Mouse (Mus musculus): Measurements from ENCODE around the gene Srarp. TPM values are rescaled to one million over a fixed set of nuclear protein-coding genes. Genes with fewer than 3 reads are reported as not detected.

The Srarp gene
- polyA plus RNA-seq, 1 experiment from 2014 or later = not detected

DNA sequence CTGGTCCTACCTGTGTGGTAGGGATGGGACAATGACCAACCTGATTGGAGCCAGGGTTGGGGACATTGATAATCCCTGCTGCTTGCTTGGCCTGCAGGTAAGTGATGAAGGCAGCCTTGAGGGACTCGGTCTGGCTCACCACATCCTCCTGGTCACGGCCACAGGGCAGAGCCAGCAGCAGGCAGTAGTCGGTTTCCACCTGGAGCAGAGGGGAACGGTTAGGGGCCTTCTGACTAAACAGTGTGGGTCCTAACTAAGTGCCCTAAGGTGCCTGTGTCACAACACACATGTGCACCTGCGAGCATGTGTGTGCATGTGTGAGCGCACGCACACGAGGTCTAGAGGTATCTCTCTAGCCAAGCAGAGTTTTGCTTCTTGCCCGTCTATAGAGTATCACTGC is 33.4 kb upstream of the Srarp start:
- ATAC-seq (ENCODE audit: low FRiP score) = no peak
- Histone ChIP-seq H3K9me3 (ENCODE audit: control insufficient read depth, low read length) (no peaks in the 10 kb centered on the region), H3K4me3 (ENCODE audit: low read depth, low read length) (no peak overlapping the region), H3K27ac (ENCODE audit: low read depth, low read length) (no peak overlapping the region), H3K9ac (ENCODE audit: low read length) (no peak overlapping the region), H3K36me3 (ENCODE audit: control insufficient read depth, insufficient read depth, low read length) (peaks cover 74% of the 10 kb centered on the region), H3K27me3 (ENCODE audit: control insufficient read depth, insufficient read depth, low read length) (no peaks in the 10 kb centered on the region), H3K4me1 (ENCODE audit: control insufficient read depth, insufficient read depth, low read length) (no peaks in the 10 kb centered on the region), H3K4me2 (no peak overlapping the region)
- WGBS = 95% methylated on average over 9 of the region's 9 CpGs
- no peak for DNase-seq (ENCODE audit: low spot score, missing footprints)

DNA sequence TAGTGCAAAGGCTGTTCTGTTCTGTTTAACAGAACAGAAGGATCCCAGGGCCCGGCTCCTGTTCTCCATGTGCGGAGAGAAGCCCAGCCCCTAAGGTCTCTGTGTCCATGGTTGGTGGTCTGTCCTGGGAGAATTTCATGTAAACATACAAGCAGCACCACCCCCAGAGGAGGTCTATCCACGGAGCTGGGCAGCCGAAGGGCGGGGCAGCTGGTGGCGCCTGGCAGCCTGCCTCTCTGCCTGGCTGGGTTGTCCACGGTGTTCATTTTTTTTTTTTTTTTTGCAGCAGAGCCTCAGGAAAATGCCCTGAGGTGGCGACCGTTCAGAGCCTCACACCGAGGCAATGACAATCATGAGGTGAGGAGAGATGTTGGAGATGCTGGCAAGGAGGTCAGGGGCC is 32.7 kb upstream of the Srarp start:
- DNase-seq (ENCODE audit: low spot score, missing footprints) (no peak), ATAC-seq (ENCODE audit: low FRiP score) (no peak)
- no peak overlapping the region for H3K27ac ChIP-seq (ENCODE audit: low read depth, low read length)
- H3K4me3 ChIP-seq (ENCODE audit: low read depth, low read length) = no peak overlapping the region
- WGBS = 76% methylated on average over 10 of the region's 10 CpGs
- H3K4me1 ChIP-seq (ENCODE audit: control insufficient read depth, insufficient read depth, low read length) = no peaks in the 10 kb centered on the region
- peaks cover 73% of the 10 kb centered on the region for H3K36me3 ChIP-seq (ENCODE audit: control insufficient read depth, insufficient read depth, low read length)
- H3K4me2 ChIP-seq = no peak overlapping the region
- no peaks in the 10 kb centered on the region for H3K27me3 ChIP-seq (ENCODE audit: control insufficient read depth, insufficient read depth, low read length)
- no peaks in the 10 kb centered on the region for H3K9me3 ChIP-seq (ENCODE audit: control insufficient read depth, low read length)
- no peak overlapping the region for H3K9ac ChIP-seq (ENCODE audit: low read length)

DNA sequence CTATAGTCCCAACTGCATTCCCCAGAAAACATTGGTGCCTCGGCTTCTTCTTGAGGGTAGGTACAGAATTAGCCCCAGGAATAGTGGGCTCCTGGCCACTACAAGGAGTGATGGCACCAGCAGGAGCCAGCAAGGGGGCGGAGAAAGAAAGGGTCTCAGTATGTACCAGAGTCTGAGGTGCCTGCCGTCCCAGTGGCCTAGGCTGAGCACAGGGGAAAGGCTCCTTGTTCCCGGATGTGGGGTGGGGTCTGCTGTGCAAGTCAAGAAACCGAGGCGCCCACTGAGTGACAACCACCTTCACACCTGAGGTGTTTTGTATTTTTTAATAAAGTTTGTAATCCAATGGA is 31.6 kb upstream of the Srarp start:
- Histone ChIP-seq H3K4me3 (ENCODE audit: low read depth, low read length) (no peak overlapping the region), H3K4me1 (ENCODE audit: control insufficient read depth, insufficient read depth, low read length) (no peaks in the 10 kb centered on the region), H3K9ac (ENCODE audit: low read length) (no peak overlapping the region), H3K27me3 (ENCODE audit: control insufficient read depth, insufficient read depth, low read length) (no peaks in the 10 kb centered on the region), H3K9me3 (ENCODE audit: control insufficient read depth, low read length) (no peaks in the 10 kb centered on the region), H3K36me3 (ENCODE audit: control insufficient read depth, insufficient read depth, low read length) (peaks cover 71% of the 10 kb centered on the region), H3K4me2 (no peak overlapping the region), H3K27ac (ENCODE audit: low read depth, low read length) (no peak overlapping the region)
- 82% methylated on average over 6 of the region's 6 CpGs for WGBS
- ATAC-seq (ENCODE audit: low FRiP score) (no peak), DNase-seq (ENCODE audit: low spot score, missing footprints) (no peak)

DNA sequence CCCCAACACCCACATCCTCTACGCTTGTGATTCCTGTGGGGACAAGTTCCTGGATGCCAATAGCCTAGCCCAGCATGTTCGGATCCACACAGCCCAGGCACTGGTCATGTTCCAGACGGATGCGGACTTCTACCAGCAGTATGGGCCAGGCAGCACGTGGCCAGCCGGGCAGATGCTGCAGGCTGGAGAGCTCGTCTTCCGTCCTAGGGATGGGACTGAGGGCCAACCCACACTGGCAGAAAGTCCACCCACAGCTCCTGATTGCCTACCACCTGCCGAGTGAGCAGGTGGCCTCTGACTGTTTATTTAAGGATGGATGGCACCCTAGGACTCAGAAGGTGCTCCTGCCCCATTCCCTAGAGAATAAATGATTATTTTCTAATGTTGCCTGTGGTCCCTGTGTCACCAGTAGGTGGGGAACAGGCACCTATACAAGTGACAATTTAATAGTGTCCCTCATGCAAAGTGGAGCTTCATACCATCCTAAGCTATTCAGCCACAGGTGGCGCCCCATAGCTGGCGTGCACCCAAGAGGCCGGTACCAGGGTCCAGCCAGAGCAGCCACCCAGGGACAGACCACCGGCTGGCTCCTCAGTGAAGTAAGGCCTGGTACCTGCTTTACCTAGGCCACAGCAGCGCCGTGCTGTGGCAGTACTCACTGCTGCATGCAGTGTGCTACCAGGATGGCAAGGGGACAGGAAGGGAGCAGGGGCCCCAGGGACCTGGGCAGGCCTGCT is 31.1 kb upstream of the Srarp start:
- no peak for ATAC-seq (ENCODE audit: low FRiP score)
- Histone ChIP-seq H3K27me3 (ENCODE audit: control insufficient read depth, insufficient read depth, low read length) (no peaks in the 10 kb centered on the region), H3K36me3 (ENCODE audit: control insufficient read depth, insufficient read depth, low read length) (peaks cover 69% of the 10 kb centered on the region), H3K4me2 (no peak overlapping the region), H3K4me1 (ENCODE audit: control insufficient read depth, insufficient read depth, low read length) (no peaks in the 10 kb centered on the region), H3K4me3 (ENCODE audit: low read depth, low read length) (no peak overlapping the region), H3K27ac (ENCODE audit: low read depth, low read length) (no peak overlapping the region), H3K9me3 (ENCODE audit: control insufficient read depth, low read length) (no peaks in the 10 kb centered on the region), H3K9ac (ENCODE audit: low read length) (no peak overlapping the region)
- DNase-seq (ENCODE audit: low spot score, missing footprints) = no peak
- WGBS = 89% methylated on average over 15 of the region's 15 CpGs

DNA sequence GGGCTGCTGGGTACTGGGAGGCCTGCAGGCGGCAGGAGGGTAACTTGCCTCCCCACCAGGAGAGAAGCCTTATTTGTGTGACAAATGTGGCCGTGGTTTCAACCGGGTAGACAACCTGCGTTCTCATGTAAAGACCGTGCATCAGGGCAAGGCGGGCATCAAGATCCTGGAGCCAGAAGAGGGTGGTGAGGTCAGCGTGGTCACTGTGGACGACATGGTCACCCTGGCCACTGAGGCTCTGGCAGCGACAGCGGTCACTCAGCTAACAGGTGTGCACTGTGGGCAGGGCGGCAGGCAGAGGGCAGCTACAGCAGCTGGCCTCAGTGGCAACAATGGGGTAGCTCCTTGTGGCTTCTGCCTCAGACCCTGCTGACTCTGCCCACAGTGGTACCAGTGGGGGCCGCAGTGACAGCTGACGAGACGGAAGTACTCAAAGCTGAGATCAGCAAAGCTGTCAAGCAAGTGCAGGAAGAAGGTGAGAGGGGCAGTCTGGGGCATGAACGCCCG is 30.4 kb upstream of the Srarp start:
- 89% methylated on average over 16 of the region's 16 CpGs for WGBS
- Histone ChIP-seq H3K4me3 (ENCODE audit: low read depth, low read length) (no peak overlapping the region), H3K27me3 (ENCODE audit: control insufficient read depth, insufficient read depth, low read length) (no peaks in the 10 kb centered on the region), H3K9ac (ENCODE audit: low read length) (no peak overlapping the region), H3K27ac (ENCODE audit: low read depth, low read length) (no peak overlapping the region), H3K4me1 (ENCODE audit: control insufficient read depth, insufficient read depth, low read length) (no peaks in the 10 kb centered on the region), H3K9me3 (ENCODE audit: control insufficient read depth, low read length) (no peaks in the 10 kb centered on the region), H3K36me3 (ENCODE audit: control insufficient read depth, insufficient read depth, low read length) (peaks cover 66% of the 10 kb centered on the region), H3K4me2 (no peak overlapping the region)
- no peak for ATAC-seq (ENCODE audit: low FRiP score)
- no peak for DNase-seq (ENCODE audit: low spot score, missing footprints)

DNA sequence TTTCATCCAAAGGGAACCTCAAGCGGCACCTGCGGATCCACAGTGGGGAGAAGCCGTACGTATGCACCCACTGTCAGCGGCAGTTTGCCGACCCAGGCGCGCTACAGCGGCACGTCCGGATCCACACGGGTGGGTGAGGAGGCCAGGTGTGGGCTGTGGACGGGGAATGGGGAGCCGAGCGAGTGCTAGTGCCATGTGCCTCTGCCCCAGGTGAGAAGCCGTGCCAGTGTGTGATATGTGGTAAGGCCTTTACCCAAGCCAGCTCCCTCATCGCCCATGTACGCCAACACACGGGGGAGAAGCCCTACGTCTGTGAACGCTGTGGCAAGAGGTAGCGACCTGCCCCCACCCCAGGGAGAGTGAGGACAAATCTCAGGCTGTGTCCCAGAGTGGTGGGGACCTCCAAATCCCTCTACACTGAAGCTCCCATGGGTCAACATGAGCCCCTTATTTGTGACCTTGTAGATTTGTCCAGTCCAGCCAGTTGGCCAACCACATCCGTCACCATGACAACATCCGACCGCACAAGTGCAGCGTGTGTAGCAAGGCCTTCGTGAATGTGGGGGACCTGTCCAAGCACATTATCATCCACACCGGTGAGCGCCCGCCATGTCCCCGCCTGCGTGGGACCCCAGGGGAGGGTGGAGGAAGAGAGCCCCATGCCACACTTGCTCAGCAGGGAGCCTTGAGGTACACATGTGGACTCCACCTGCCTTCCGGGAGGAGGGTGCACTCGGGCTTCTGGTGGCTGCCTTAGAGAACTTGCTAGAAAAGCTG is 29.8 kb upstream of the Srarp start:
- H3K4me1 ChIP-seq (ENCODE audit: control insufficient read depth, insufficient read depth, low read length) = peaks cover 3% of the 10 kb centered on the region; the same call in 1 of the 2 replicates
- H3K9me3 ChIP-seq (ENCODE audit: control insufficient read depth, low read length) = no peaks in the 10 kb centered on the region
- H3K27ac ChIP-seq (ENCODE audit: low read depth, low read length) = no peak overlapping the region
- 88% methylated on average over 34 of the region's 34 CpGs for WGBS
- no peak overlapping the region for H3K4me2 ChIP-seq
- H3K36me3 ChIP-seq (ENCODE audit: control insufficient read depth, insufficient read depth, low read length) = peaks cover 60% of the 10 kb centered on the region
- H3K4me3 ChIP-seq (ENCODE audit: low read depth, low read length) = no peak overlapping the region
- no peak overlapping the region for H3K9ac ChIP-seq (ENCODE audit: low read length)
- no peaks in the 10 kb centered on the region for H3K27me3 ChIP-seq (ENCODE audit: control insufficient read depth, insufficient read depth, low read length)
- no peak for ATAC-seq (ENCODE audit: low FRiP score)
- no peak for DNase-seq (ENCODE audit: low spot score, missing footprints)

DNA sequence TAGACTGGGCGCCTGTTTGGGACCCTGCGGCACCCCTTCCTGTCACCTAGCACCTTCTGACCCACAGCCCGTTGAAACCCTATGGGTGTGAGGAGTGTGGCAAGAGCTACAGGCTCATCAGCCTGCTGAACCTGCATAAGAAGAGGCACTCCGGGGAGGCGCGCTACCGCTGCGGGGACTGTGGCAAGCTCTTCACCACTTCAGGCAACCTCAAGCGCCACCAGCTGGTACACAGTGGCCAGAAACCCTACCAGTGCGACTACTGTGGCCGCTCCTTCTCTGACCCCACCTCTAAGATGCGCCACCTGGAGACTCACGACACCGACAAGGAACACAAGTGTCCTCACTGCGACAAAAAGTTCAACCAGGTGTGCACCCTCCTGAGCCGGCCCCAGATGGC is 28.8 kb upstream of the Srarp start:
- Histone ChIP-seq H3K4me2 (no peak overlapping the region), H3K36me3 (ENCODE audit: control insufficient read depth, insufficient read depth, low read length) (peaks cover 53% of the 10 kb centered on the region), H3K27me3 (ENCODE audit: control insufficient read depth, insufficient read depth, low read length) (no peaks in the 10 kb centered on the region), H3K9ac (ENCODE audit: low read length) (no peak overlapping the region), H3K4me1 (ENCODE audit: control insufficient read depth, insufficient read depth, low read length) (peaks cover 6% of the 10 kb centered on the region), H3K27ac (ENCODE audit: low read depth, low read length) (no peak overlapping the region), H3K9me3 (ENCODE audit: control insufficient read depth, low read length) (no peaks in the 10 kb centered on the region), H3K4me3 (ENCODE audit: low read depth, low read length) (no peak overlapping the region)
- ATAC-seq (ENCODE audit: low FRiP score) (no peak), DNase-seq (ENCODE audit: low spot score, missing footprints) (no peak)
- 77% methylated on average over 16 of the region's 16 CpGs for WGBS

DNA sequence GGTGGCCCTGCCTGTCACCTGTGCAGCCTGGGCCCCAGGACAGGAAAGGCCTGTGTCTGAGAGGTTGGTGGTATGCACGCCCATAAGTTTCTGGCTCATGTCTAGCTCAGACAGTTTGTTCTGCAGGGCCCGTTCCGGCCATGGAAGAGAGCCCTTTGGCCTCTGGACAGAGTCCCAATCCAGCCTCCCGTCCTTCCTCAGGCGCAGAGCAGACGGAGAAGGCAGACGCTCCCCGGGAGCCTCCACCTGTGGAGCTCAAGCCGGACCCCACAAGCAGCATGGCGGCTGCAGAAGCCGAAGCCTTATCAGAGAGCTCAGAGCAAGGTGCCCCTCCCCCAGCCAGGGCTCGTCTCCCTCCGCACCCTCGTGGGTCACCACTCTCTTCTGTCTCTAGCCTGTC is 27.6 kb upstream of the Srarp start:
- DNase-seq (ENCODE audit: low spot score, missing footprints) (no peak), ATAC-seq (ENCODE audit: low FRiP score) (no peak)
- H3K9me3 ChIP-seq (ENCODE audit: control insufficient read depth, low read length) = no peaks in the 10 kb centered on the region
- H3K27ac ChIP-seq (ENCODE audit: low read depth, low read length) = no peak overlapping the region
- peaks cover 10% of the 10 kb centered on the region for H3K4me1 ChIP-seq (ENCODE audit: control insufficient read depth, insufficient read depth, low read length)
- peaks cover 43% of the 10 kb centered on the region for H3K36me3 ChIP-seq (ENCODE audit: control insufficient read depth, insufficient read depth, low read length)
- no peak overlapping the region for H3K4me2 ChIP-seq
- H3K9ac ChIP-seq (ENCODE audit: low read length) = no peak overlapping the region
- H3K4me3 ChIP-seq (ENCODE audit: low read depth, low read length) = no peak overlapping the region
- 88% methylated on average over 14 of the region's 14 CpGs for WGBS
- no peaks in the 10 kb centered on the region for H3K27me3 ChIP-seq (ENCODE audit: control insufficient read depth, insufficient read depth, low read length)

DNA sequence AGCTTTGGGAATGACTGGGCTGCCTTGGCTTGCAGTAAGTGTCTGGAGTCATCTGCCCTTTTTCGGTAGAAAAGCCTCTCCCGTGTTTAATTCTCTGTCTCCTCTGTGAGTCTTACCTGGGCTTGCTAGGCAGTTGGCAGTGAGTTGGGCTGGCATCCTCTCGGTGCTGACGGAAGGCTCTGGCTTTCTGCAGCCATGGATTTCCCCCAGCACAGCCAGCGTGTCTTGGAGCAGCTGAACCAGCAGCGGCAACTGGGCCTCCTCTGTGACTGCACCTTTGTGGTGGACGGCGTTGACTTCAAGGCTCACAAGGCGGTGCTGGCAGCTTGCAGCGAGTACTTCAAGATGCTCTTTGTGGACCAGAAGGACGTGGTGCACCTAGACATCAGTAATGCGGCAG is 25.7 kb upstream of the Srarp start:
- WGBS = 88% methylated on average over 12 of the region's 12 CpGs

More for the DNA sequence above, 25.7 kb upstream of the Srarp start:
- H3K36me3 ChIP-seq (ENCODE audit: control insufficient read depth, insufficient read depth, low read length) = peaks cover 33% of the 10 kb centered on the region
- ATAC-seq (ENCODE audit: low FRiP score) (no peak), DNase-seq (ENCODE audit: low spot score, missing footprints) (no peak)
- H3K27me3 ChIP-seq (ENCODE audit: control insufficient read depth, insufficient read depth, low read length) = no peaks in the 10 kb centered on the region
- H3K4me2 ChIP-seq = no peak overlapping the region
- no peaks in the 10 kb centered on the region for H3K9me3 ChIP-seq (ENCODE audit: control insufficient read depth, low read length)
- H3K4me1 ChIP-seq (ENCODE audit: control insufficient read depth, insufficient read depth, low read length) = peaks cover 16% of the 10 kb centered on the region
- no peak overlapping the region for H3K4me3 ChIP-seq (ENCODE audit: low read depth, low read length)
- no peak overlapping the region for H3K27ac ChIP-seq (ENCODE audit: low read depth, low read length)
- H3K9ac ChIP-seq (ENCODE audit: low read length) = no peak overlapping the region

All from midbrain, embryonic 11.5 days (tissue).